Mouse (Mus musculus): ENCODE measurements at regions not wholly inside any gene's neighbourhood (a gene's known extent, or its start where the extent isn't known, plus 50 kb on each side); places are given as distances from the start of the nearest gene placed in this dataset.

GRCm38 (mm10) chr15:24040847-24041246 lies 1372.7 kb downstream of the Basp1 start:
- TF ChIP-seq CTCF (IDR thresholded peaks at IDR 0.05; ENCODE audit: borderline replicate concordance, extremely low read depth, insufficient read depth, insufficient read length) (no peak), POLR2A (IDR thresholded peaks at IDR 0.05; ENCODE audit: borderline replicate concordance, extremely low read depth, insufficient read depth, insufficient read length, poor library complexity, severe bottlenecking) (no peak)
